Mouse (Mus musculus): Measurements from ENCODE around the gene Gpr183.

Gpr183 gene

DNA sequence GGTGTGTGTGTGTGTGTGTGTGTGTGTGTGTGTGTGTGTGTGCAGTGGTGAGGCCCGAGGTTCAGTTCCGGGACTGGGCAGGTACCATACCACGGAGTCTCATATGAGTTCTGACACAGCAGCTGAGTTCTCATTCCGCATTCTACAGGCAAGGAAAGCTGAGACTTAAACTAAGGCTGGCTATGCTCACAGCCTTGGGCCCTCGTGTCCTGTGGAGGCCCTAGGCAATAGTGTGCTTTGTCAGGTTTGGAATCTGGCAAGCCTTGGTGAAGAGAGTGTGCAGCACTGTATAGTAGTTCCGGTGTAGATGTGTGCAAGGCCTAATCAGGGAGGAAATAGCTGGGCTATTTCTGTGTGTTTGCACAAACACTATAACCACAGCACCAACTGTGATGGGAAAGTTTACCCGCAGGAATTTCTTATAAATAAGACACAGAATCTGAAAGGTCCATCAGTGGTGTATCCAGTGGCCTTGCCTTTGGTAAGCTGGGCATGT is 61.6 kb downstream of the Gpr183 start:
- no peak for DNase-seq (ENCODE audit: inconsistent ontology term)

All from Muller cell, postnatal 12 days (primary cell).